Mouse (Mus musculus) bone marrow macrophage, adult 2 months (primary cell): ENCODE data around the gene Acot6. TPM values are rescaled to one million over a fixed set of nuclear protein-coding genes. Genes with fewer than 3 reads are reported as not detected.
"Not testable (repeated sequence)": the region's sequence is repeated elsewhere in the genome, so short reads cannot be mapped to it uniquely, and the experiment has no call there.

Experiments
- H3K27ac ChIP-seq: 2 replicates; pipeline ENCODE4 v1.5.1; 2012; ENCODE audit warnings: low read depth, low read length; ENCODE audit not compliant: insufficient read depth
- H3K4me1 ChIP-seq: 2 replicates; pipeline ENCODE4 v1.6.1; 2012; ENCODE audit warnings: low read length; ENCODE audit not compliant: control insufficient read depth, insufficient read depth
- H3K4me3 ChIP-seq: 2 replicates; pipeline ENCODE4 v1.5.1; 2012; ENCODE audit warnings: mild to moderate bottlenecking, low read length, moderate library complexity; ENCODE audit not compliant: insufficient read depth
- CTCF ChIP-seq: IDR thresholded peaks from 2 replicates; pipeline ENCODE4 v1.5.1; 2012; ENCODE audit warnings: low read depth, mild to moderate bottlenecking, low read length, moderate library complexity
- POLR2A ChIP-seq: IDR thresholded peaks from 2 replicates; pipeline ENCODE4 v1.6.1; 2012; ENCODE audit warnings: mild to moderate bottlenecking, low read depth, low read length, borderline replicate concordance
- polyA plus RNA-seq: library from polyadenylated mRNA; stranded (reverse); fragments of >200 nt; gene quantifications from 2 replicates; pipeline ENCODE4 v1.2.4, GENCODE M21; 2012; ENCODE audit not compliant: missing spikeins, insufficient read depth, insufficient read length

Gene Acot6
- polyA plus RNA-seq, 1 experiment, result 0.47 TPM

GRCm38 (mm10) chr12:84064621-84065020, 35.8 kb upstream of the Acot6 start:
- TF ChIP-seq CTCF (no peak), POLR2A (no peak)
- H3K4me3 ChIP-seq, result no peak overlapping the region

GRCm38 (mm10) chr12:84067752-84068151, 32.7 kb upstream of the Acot6 start:
- Histone ChIP-seq H3K4me1 (no peaks in the 10 kb centered on the region), H3K4me3 (no peak overlapping the region), H3K27ac (no peak overlapping the region)
- no peak for TF ChIP-seq POLR2A
- no peak for TF ChIP-seq CTCF

More at GRCm38 (mm10) chr12:84064621-84065020, 35.8 kb upstream of the Acot6 start:
- H3K27ac ChIP-seq, result no peak overlapping the region
- no peaks in the 10 kb centered on the region for H3K4me1 ChIP-seq

GRCm38 (mm10) chr12:84068296-84068695, 32.2 kb upstream of the Acot6 start:
- Histone ChIP-seq H3K4me3 (no peak overlapping the region), H3K4me1 (no peaks in the 10 kb centered on the region), H3K27ac (no peak overlapping the region)
- no peak for TF ChIP-seq POLR2A
- TF ChIP-seq CTCF, result no peak

DNA sequence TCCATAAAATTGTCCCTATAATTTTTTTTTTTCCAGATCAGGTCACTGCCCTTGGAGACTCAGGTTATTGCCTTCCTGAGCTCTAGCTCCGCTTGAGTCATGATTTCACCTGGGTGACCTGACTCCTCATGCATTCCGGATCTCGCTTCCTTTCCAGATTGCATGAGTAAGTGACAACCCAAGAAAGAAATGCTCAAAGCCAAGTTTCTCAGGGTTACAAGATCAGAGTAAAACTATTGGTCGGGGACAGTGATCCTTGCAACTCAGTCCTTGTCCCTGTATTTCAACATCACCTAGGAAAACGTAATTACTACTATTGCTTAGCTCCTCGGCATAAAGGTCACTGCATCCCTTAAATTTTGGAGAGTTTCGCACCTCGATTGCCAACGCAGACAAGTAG, 31.5 kb upstream of the Acot6 start, which contains the start of gene Acot5:
Gene Acot5, plus strand, starts transcription at position 340 of the 400 bp plus-strand sequence.
- TF ChIP-seq CTCF (no peak), POLR2A (no peak)
- no peak within 1 kb of the TSS for H3K27ac ChIP-seq
- H3K4me1 ChIP-seq, result no peaks in the 10 kb centered on the region
- peak within 1 kb of the TSS; percentile 38 for H3K4me3 ChIP-seq

DNA sequence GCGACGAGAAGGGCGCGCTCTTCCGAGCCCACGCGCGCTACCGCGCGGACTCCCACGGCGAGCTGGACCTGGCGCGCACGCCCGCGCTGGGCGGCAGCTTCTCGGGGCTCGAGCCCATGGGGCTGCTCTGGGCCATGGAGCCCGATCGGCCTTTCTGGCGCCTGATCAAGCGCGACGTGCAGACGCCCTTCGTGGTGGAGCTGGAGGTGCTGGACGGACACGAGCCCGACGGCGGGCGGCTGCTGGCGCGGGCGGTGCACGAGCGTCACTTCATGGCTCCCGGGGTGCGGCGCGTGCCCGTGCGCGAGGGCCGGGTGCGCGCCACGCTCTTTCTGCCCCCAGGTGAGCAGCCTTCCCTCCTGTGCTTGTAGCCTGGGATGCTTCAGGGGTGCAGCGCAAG, 30.9 kb upstream of the Acot6 start:
- H3K27ac ChIP-seq, H3K4me1 ChIP-seq: not testable (repeated sequence)
- H3K4me3 ChIP-seq, result peak overlapping the region; percentile 38

DNA sequence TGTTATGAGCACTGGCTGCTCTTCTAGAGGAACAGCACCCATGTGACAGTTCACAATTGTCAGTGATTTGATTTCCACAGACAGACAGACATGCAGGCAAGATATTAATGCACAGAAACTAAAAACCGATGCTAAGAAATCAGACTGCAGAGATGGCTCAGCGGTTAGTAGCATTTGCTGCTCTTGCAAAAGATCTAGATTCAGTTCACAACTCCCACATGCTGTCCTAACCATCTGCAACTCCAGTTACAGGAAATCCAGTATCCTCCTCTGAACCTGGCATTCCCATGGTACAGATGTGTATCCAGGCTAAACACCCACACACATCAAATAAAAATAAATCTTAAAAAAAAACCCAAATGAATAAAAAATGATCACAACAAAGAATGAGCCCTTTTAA, 28.8 kb upstream of the Acot6 start:
- Histone ChIP-seq H3K4me1 (no peaks in the 10 kb centered on the region), H3K27ac (no peak overlapping the region), H3K4me3 (no peak overlapping the region)
- TF ChIP-seq POLR2A (no peak), CTCF (no peak)

- TF ChIP-seq CTCF, result no peak
- TF ChIP-seq POLR2A, result no peak
- no peak overlapping the region for H3K4me3 ChIP-seq
- H3K27ac ChIP-seq, result no peak overlapping the region
- H3K4me1 ChIP-seq, result no peaks in the 10 kb centered on the region
Measured at GRCm38 (mm10) chr12:84077371-84077990, 23.0 kb upstream of the Acot6 start.

DNA sequence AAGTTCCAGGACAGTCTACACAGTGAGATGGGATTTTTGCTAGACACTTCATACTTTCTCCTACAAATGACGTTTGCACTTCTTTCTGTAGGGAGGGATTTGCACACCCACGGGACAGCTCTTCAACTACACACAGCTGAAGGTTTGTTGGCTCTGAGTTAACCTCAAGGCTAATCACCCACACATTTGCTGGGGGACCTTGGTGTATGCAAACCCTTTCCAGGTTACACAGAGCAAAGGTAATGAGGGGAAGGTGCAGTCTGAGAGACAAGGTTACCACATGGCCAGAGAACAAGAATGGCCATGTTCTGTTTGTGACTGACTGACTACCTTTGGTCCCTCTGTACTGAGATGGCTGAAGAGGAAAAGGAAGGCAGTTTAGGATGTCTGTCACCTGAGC, 16.6 kb upstream of the Acot6 start:
- Histone ChIP-seq H3K4me1 (no peaks in the 10 kb centered on the region), H3K27ac (no peak overlapping the region), H3K4me3 (no peak overlapping the region)
- TF ChIP-seq CTCF, result no peak
- TF ChIP-seq POLR2A, result no peak

GRCm38 (mm10) chr12:84084581-84084980, 15.9 kb upstream of the Acot6 start:
- Histone ChIP-seq H3K4me1 (no peaks in the 10 kb centered on the region), H3K4me3 (no peak overlapping the region), H3K27ac (no peak overlapping the region)
- TF ChIP-seq CTCF (no peak), POLR2A (no peak)

GRCm38 (mm10) chr12:84094666-84095065, 5.8 kb upstream of the Acot6 start:
- H3K4me3 ChIP-seq, H3K4me1 ChIP-seq, H3K27ac ChIP-seq: not testable (repeated sequence)

GRCm38 (mm10) chr12:84099605-84100004, 849 bp upstream of the Acot6 start:
- H3K27ac ChIP-seq, result no peak overlapping the region
- no peak for TF ChIP-seq POLR2A
- no peak for TF ChIP-seq CTCF
- 0 out of 2 replicates have a peak, but pooled peaks cover 2% of the 10 kb centered on the region for H3K4me1 ChIP-seq
- no peak overlapping the region for H3K4me3 ChIP-seq
